14 mouse cellular contexts compared by ENCODE assay signal in genomic region chr5:124266821-124267220, GRCm38 (mm10). TPM values are rescaled to one million over a fixed set of nuclear protein-coding genes. Genes with fewer than 3 reads are reported as not detected.
DNase-seq lines count a peak whose midpoint lies in the region; ATAC-seq and TF ChIP-seq lines count a peak whose summit lies in the region.
"Had no signal": no experiment of that assay in that cellular context is flagged by ENCODE, and none has a peak within 500 bp of the region (broad histone marks: within the 10 kb centered on the region; RNA-seq: fewer than 3 reads in every experiment).

No protein-coding gene starts in this region.

- H3K4me1 ChIP-seq in kidney, postnatal 0 days (replicated peaks; ENCODE audit: insufficient read depth, low read length): no peaks in the 10 kb centered on the region
- no peaks in the 10 kb centered on the region for H3K4me1 ChIP-seq in liver, embryonic 16.5 days (ENCODE audit: control insufficient read depth, low read depth, low read length)
- 0 out of 2 replicates have a peak, but pooled peaks cover 6% of the 10 kb centered on the region for H3K4me1 ChIP-seq in hindbrain, embryonic 14.5 days (replicated peaks; ENCODE audit: control insufficient read depth, insufficient read depth, low read length)
- H3K4me1 ChIP-seq: limb, embryonic 12.5 days; neural tube, embryonic 15.5 days had no signal

- H3K4me3 ChIP-seq in kidney, postnatal 0 days (replicated peaks; ENCODE audit: low read depth, low read length): no peak overlapping the region
- no peak overlapping the region for H3K4me3 ChIP-seq in liver, embryonic 16.5 days (ENCODE audit: low read depth, low read length)
- no peak overlapping the region for H3K4me3 ChIP-seq in hindbrain, embryonic 14.5 days (replicated peaks; ENCODE audit: low read length)
- H3K4me3 ChIP-seq: limb, embryonic 12.5 days; neural tube, embryonic 15.5 days had no signal

- no peak for ATAC-seq in kidney, postnatal 0 days (replicated peaks; ENCODE audit: low FRiP score, low read depth)
- peak; percentile 11; the same call in 1 of the 2 replicates for ATAC-seq in liver, embryonic 16.5 days (ENCODE audit: low read depth)
- ATAC-seq in hindbrain, embryonic 14.5 days (ENCODE audit: low FRiP score): no peak
- ATAC-seq: forebrain, embryonic 14.5 days; inflammation-experienced regulatory T-cells, adult 6 months had no signal

- H3K4me2 ChIP-seq in kidney, postnatal 0 days (ENCODE audit: low read length): no peak overlapping the region
- H3K4me2 ChIP-seq in liver, embryonic 16.5 days (ENCODE audit: low read depth, low read length): no peak overlapping the region
- no peak overlapping the region for H3K4me2 ChIP-seq in hindbrain, embryonic 14.5 days (replicated peaks)
- H3K4me2 ChIP-seq: limb, embryonic 12.5 days; neural tube, embryonic 15.5 days had no signal

- H3K9me3 ChIP-seq in kidney, postnatal 0 days (replicated peaks; ENCODE audit: low read length): no peaks in the 10 kb centered on the region
- H3K9me3 ChIP-seq in liver, embryonic 16.5 days (replicated peaks; ENCODE audit: control insufficient read depth, low read length): no peaks in the 10 kb centered on the region
- no peaks in the 10 kb centered on the region for H3K9me3 ChIP-seq in hindbrain, embryonic 14.5 days (ENCODE audit: control insufficient read depth, low read length)
- H3K9me3 ChIP-seq: limb, embryonic 12.5 days; neural tube, embryonic 15.5 days had no signal

- no peak overlapping the region for H3K9ac ChIP-seq in kidney, postnatal 0 days (ENCODE audit: low read depth, low read length)
- no peak overlapping the region for H3K9ac ChIP-seq in liver, embryonic 16.5 days (ENCODE audit: low read depth, low read length)
- H3K9ac ChIP-seq in hindbrain, embryonic 14.5 days: no peak overlapping the region
- H3K9ac ChIP-seq: limb, embryonic 12.5 days; neural tube, embryonic 15.5 days had no signal

- DNase-seq in adrenal gland, adult 2 months: peak; percentile 36
- DNase-seq in adrenal gland, adult 8-10 months: no peak
- peak; percentile 4 for DNase-seq in kidney, postnatal 0 days (ENCODE audit: low spot score)
- no peak for DNase-seq in kidney, postnatal 14 days
- DNase-seq in MEL-GATA-1-ER (ENCODE audit: extremely low read depth, low read depth): peak; percentile 82
- no peak for DNase-seq in hindbrain, embryonic 14.5 days (ENCODE audit: low spot score)
- DNase-seq in embryo, embryonic 10.5 days (ENCODE audit: low spot score): no peak
- DNase-seq: cerebellum, adult 18-20 months; retina, postnatal 1 day had no signal

- H3K27me3 ChIP-seq in kidney, postnatal 0 days (ENCODE audit: insufficient read depth, low read length): no peaks in the 10 kb centered on the region
- H3K27me3 ChIP-seq in liver, embryonic 16.5 days (ENCODE audit: control insufficient read depth, insufficient read depth, low read depth, low read length): no peaks in the 10 kb centered on the region
- no peaks in the 10 kb centered on the region for H3K27me3 ChIP-seq in hindbrain, embryonic 14.5 days (ENCODE audit: control insufficient read depth, insufficient read depth, low read length)
- H3K27me3 ChIP-seq: limb, embryonic 12.5 days; neural tube, embryonic 15.5 days had no signal

- TF ChIP-seq CTCF in kidney, postnatal 0 days (IDR thresholded peaks at IDR 0.05; ENCODE audit: low read depth): no peak

- 0 out of 2 replicates have a peak, but pooled peaks cover 11% of the 10 kb centered on the region for H3K36me3 ChIP-seq in kidney, postnatal 0 days (ENCODE audit: insufficient read depth, low read length)
- peaks cover 7% of the 10 kb centered on the region for H3K36me3 ChIP-seq in liver, embryonic 16.5 days (ENCODE audit: control insufficient read depth, insufficient read depth)
- H3K36me3 ChIP-seq in hindbrain, embryonic 14.5 days (replicated peaks; ENCODE audit: control insufficient read depth, insufficient read depth): peaks cover 51% of the 10 kb centered on the region

- no peak overlapping the region for H3K27ac ChIP-seq in kidney, postnatal 0 days
- H3K27ac ChIP-seq in liver, embryonic 16.5 days (ENCODE audit: low read length): no peak overlapping the region
- H3K27ac ChIP-seq in hindbrain, embryonic 14.5 days: no peak overlapping the region
- H3K27ac ChIP-seq: limb, embryonic 12.5 days; neural tube, embryonic 15.5 days had no signal

- 74% methylated on average over 6 of the region's 6 CpGs for WGBS in kidney, postnatal 0 days
- 25% methylated on average over 6 of the region's 6 CpGs for WGBS in liver, embryonic 16.5 days (ENCODE audit: insufficient replicate concordance)
- WGBS in hindbrain, embryonic 14.5 days: 81% methylated on average over 6 of the region's 6 CpGs

RNA-seq across cellular contexts. Expression of gene Pitpnm2, which starts 17.3 kb away (rescaled TPM):
- total RNA-seq in adrenal gland, adult 2 months (2021): 10 to 100 TPM; 41.6 to 65.2 TPM
- 158 and 207 TPM in 2 replicates for polyA plus RNA-seq in adrenal gland, adult 2 months (2012; rRNA removed)
- total RNA-seq in adrenal gland, adult 8-10 months (2022): 10 to 100 TPM; 52.7 to 67.0 (median 62.5) TPM
- 3.0 and 3.1 TPM in 2 replicates for polyA plus RNA-seq in kidney, postnatal 0 days (2015; fragmentation: Nextera tagmentation; extraction: Ambion mirVana)
- 1.6 and 1.9 TPM in 2 replicates for polyA plus RNA-seq in liver, embryonic 16.5 days (2015; fragmentation: Nextera tagmentation; extraction: Ambion mirVana)
- 13.5 and 15.1 TPM in 2 replicates for polyA plus RNA-seq in hindbrain, embryonic 14.5 days (2014; fragmentation: Nextera tagmentation; extraction: Ambion mirVana)

Comparison
In these comparisons a context has a peak if more than half of its experiments do, and no peak if none do; other contexts are left out.
1. DNase-seq: peak in adrenal gland, adult 2 months (single experiment), kidney, postnatal 0 days (single experiment) and MEL-GATA-1-ER (single experiment); none in adrenal gland, adult 8-10 months (single experiment), kidney, postnatal 14 days (single experiment), hindbrain, embryonic 14.5 days (single experiment) and embryo, embryonic 10.5 days (single experiment).